ENCODE assay signal across 29 mouse cellular contexts in genomic region chr1:182621256-182621655, GRCm38 (mm10). TPM values are rescaled to one million over a fixed set of nuclear protein-coding genes. Genes with fewer than 3 reads are reported as not detected.
DNase-seq lines count a peak whose midpoint lies in the region; ATAC-seq and TF ChIP-seq lines count a peak whose summit lies in the region.
"Had no signal": no experiment of that assay in that cellular context is flagged by ENCODE, and none has a peak within 500 bp of the region (broad histone marks: within the 10 kb centered on the region; RNA-seq: fewer than 3 reads in every experiment).

No protein-coding gene starts in this region.

- H3K9me3 ChIP-seq in midbrain, embryonic 10.5 days (replicated peaks), result no peaks in the 10 kb centered on the region; the same call in 1 of the 2 replicates
- no peaks in the 10 kb centered on the region for H3K9me3 ChIP-seq in midbrain, embryonic 15.5 days
- H3K9me3 ChIP-seq: embryonic facial prominence, embryonic 10.5 days; forebrain, embryonic 12.5 days; forebrain, embryonic 15.5 days; heart, embryonic 15.5 days had no signal

- no peak for ATAC-seq in midbrain, embryonic 15.5 days (replicated peaks)
- ATAC-seq: activated CD4-positive, CD25-positive, alpha-beta regulatory T cell, adult 4 months; forebrain, embryonic 15.5 days had no signal

- no peak overlapping the region for H3K9ac ChIP-seq in midbrain, embryonic 15.5 days
- H3K9ac ChIP-seq: embryonic facial prominence, embryonic 13.5 days; forebrain, embryonic 12.5 days; forebrain, embryonic 15.5 days; heart, embryonic 12.5 days; heart, embryonic 15.5 days; hindbrain, embryonic 14.5 days had no signal

- peak; percentile 28 to 70 for DNase-seq in adrenal gland, adult (ENCODE audit: inconsistent age in 2 of 2, low spot score in 1 of 2)
- no peak for DNase-seq in adrenal gland, postnatal 10 days
- peak; percentile 18 for DNase-seq in adrenal gland, postnatal 25 days
- no peak for DNase-seq in adrenal gland, adult 18-20 months (ENCODE audit: low spot score in 2 of 2)
- peak; percentile 48 for DNase-seq in kidney, adult 2 months
- no peak for DNase-seq in kidney, postnatal 10 days
- DNase-seq in midbrain, embryonic 10.5 days (ENCODE audit: low spot score), result no peak
- DNase-seq: cerebellum, adult 11-12 months; cerebellum, adult 8-10 months; cerebellum, postnatal 10 days; cerebellum, postnatal 36 days; embryo, embryonic 11 days; gastrocnemius, postnatal 25 days; heart, adult 18-20 months; heart, postnatal 10 days; heart, postnatal 36 days had no signal

- TF ChIP-seq POLR2A in kidney, adult 2 months (IDR thresholded peaks at IDR 0.05; ENCODE audit: low read depth, low read length), result no peak

- H3K4me1 ChIP-seq in kidney, adult 2 months (ENCODE audit: control insufficient read depth, insufficient read depth, low read length), result no peaks in the 10 kb centered on the region
- H3K4me1 ChIP-seq in midbrain, embryonic 10.5 days, result peaks cover 41% of the 10 kb centered on the region
- peaks cover 9% of the 10 kb centered on the region; the same call in 1 of the 2 replicates for H3K4me1 ChIP-seq in midbrain, embryonic 15.5 days
- H3K4me1 ChIP-seq: heart, embryonic 12.5 days; heart, embryonic 15.5 days had no signal

- no peak overlapping the region for H3K27ac ChIP-seq in kidney, adult 2 months (ENCODE audit: insufficient read depth, low read depth, low read length)
- peak overlapping the region; percentile 19; the same call in 1 of the 2 replicates for H3K27ac ChIP-seq in midbrain, embryonic 10.5 days (replicated peaks)
- H3K27ac ChIP-seq in midbrain, embryonic 15.5 days, result no peak overlapping the region
- H3K27ac ChIP-seq: embryonic facial prominence, embryonic 10.5 days; embryonic facial prominence, embryonic 13.5 days; forebrain, embryonic 12.5 days; forebrain, embryonic 15.5 days; heart, embryonic 15.5 days; hindbrain, embryonic 14.5 days had no signal

- H3K36me3 ChIP-seq in kidney, adult 2 months (ENCODE audit: control insufficient read depth, insufficient read depth, low read length), result no peaks in the 10 kb centered on the region
- H3K36me3 ChIP-seq in midbrain, embryonic 10.5 days, result no peaks in the 10 kb centered on the region
- H3K36me3 ChIP-seq in midbrain, embryonic 15.5 days (replicated peaks), result no peaks in the 10 kb centered on the region
- H3K36me3 ChIP-seq: embryonic facial prominence, embryonic 10.5 days; embryonic facial prominence, embryonic 13.5 days; forebrain, embryonic 12.5 days; forebrain, embryonic 15.5 days; heart, embryonic 12.5 days; heart, embryonic 15.5 days had no signal

- 76% methylated on average over 8 of the region's 8 CpGs for WGBS in kidney, adult 2 months
- WGBS in midbrain, embryonic 10.5 days, result 81% methylated on average over 8 of the region's 8 CpGs
- 86% methylated on average over 8 of the region's 8 CpGs for WGBS in midbrain, embryonic 15.5 days

- TF ChIP-seq CTCF in kidney, adult 2 months (conservative IDR thresholded peaks at IDR 0.05; ENCODE audit: insufficient read depth, insufficient read length, low read depth, low read length), result no peak

- no peak overlapping the region for H3K4me2 ChIP-seq in midbrain, embryonic 15.5 days
- H3K4me2 ChIP-seq: embryonic facial prominence, embryonic 13.5 days; forebrain, embryonic 12.5 days; forebrain, embryonic 15.5 days; heart, embryonic 12.5 days; heart, embryonic 15.5 days; hindbrain, embryonic 14.5 days had no signal

- no peaks in the 10 kb centered on the region for H3K27me3 ChIP-seq in kidney, adult 2 months (replicated peaks; ENCODE audit: control insufficient read depth, insufficient read depth, low read length)
- H3K27me3 ChIP-seq in midbrain, embryonic 10.5 days (ENCODE audit: low read depth, poor library complexity, severe bottlenecking), result no peaks in the 10 kb centered on the region
- H3K27me3 ChIP-seq in midbrain, embryonic 15.5 days (replicated peaks), result no peaks in the 10 kb centered on the region
- H3K27me3 ChIP-seq: embryonic facial prominence, embryonic 13.5 days; forebrain, embryonic 15.5 days; heart, embryonic 12.5 days; heart, embryonic 15.5 days had no signal

- H3K4me3 ChIP-seq in kidney, adult 2 months (ENCODE audit: insufficient read depth, low read depth, low read length), result no peak overlapping the region
- no peak overlapping the region for H3K4me3 ChIP-seq in midbrain, embryonic 10.5 days
- H3K4me3 ChIP-seq in midbrain, embryonic 15.5 days, result no peak overlapping the region
- H3K4me3 ChIP-seq: embryonic facial prominence, embryonic 10.5 days; embryonic facial prominence, embryonic 13.5 days; erythroblast, embryonic 14.5 days; forebrain, embryonic 12.5 days; forebrain, embryonic 15.5 days; heart, embryonic 12.5 days; heart, embryonic 15.5 days had no signal

RNA-seq across cellular contexts. Expression of gene Capn8, which starts 56.4 kb away (rescaled TPM):
- not detected for total RNA-seq in adrenal gland, postnatal 10 days (2021)
- 0.30 TPM in 1 of 2 replicates, not detected in the other for total RNA-seq in adrenal gland, postnatal 25 days (2021)
- under 1 TPM; 0.19 to 0.33 TPM for total RNA-seq in adrenal gland, adult 18-20 months (2021)
- polyA plus RNA-seq in kidney, adult 2 months (2012; rRNA removed), result 0.03 TPM in 1 of 2 replicates, not detected in the other
- 0.05 and 0.09 TPM in 2 replicates for polyA plus RNA-seq in midbrain, embryonic 10.5 days (2016; fragmentation: Nextera tagmentation; extraction: Ambion mirVana)
- polyA plus RNA-seq in midbrain, embryonic 15.5 days (2015; fragmentation: Nextera tagmentation; extraction: Ambion mirVana), result 0.06 and 0.11 TPM in 2 replicates
- total RNA-seq: ES-E14; gastrocnemius, adult 8-10 months; gastrocnemius, postnatal 25 days; heart, adult 18-20 months; heart, postnatal 10 days; heart, postnatal 36 days had no signal
- polyA plus RNA-seq: embryonic facial prominence, embryonic 10.5 days; embryonic facial prominence, embryonic 13.5 days; erythroblast, embryonic 14.5 days; heart, embryonic 12.5 days; heart, embryonic 15.5 days; hindbrain, embryonic 11.5 days; hindbrain, embryonic 14.5 days had no signal

Comparison
In these comparisons a context has a peak if more than half of its experiments do, and no peak if none do; other contexts are left out.
1. DNase-seq: peak in adrenal gland, adult (2 of 2), adrenal gland, postnatal 25 days (single experiment) and kidney, adult 2 months (single experiment); none in adrenal gland, postnatal 10 days (single experiment), adrenal gland, adult 18-20 months (0 of 2), kidney, postnatal 10 days (single experiment) and midbrain, embryonic 10.5 days (single experiment).